Mouse (Mus musculus): Measurements from ENCODE around the gene Mapkbp1.
A peak's percentile ranks its signal among the peaks of the same experiment; 100 is the strongest.

Gene Mapkbp1

DNA sequence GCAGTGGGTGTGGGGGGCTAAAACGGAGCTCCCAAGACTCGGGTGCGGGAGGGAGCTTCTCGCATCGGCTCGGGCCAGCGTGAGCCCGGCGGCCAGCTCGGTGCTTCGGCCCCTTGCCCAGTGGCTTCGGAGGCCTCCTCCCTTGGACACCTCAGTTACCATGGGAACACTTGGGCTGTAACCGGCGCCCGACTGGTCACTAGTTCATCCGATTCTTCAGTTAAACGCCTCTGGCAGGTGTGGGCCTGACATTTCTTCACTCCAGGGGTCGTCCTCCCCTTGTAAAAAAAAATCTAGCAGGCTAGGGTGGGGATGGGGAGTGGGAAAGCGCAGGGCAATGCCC, at the start of gene Mapkbp1:
Gene Mapkbp1 (plus strand): TSS at position 163 of the 343 bp plus-strand sequence.
- no peak for DNase-seq (ENCODE audit: low read depth, low spot score)

DNA sequence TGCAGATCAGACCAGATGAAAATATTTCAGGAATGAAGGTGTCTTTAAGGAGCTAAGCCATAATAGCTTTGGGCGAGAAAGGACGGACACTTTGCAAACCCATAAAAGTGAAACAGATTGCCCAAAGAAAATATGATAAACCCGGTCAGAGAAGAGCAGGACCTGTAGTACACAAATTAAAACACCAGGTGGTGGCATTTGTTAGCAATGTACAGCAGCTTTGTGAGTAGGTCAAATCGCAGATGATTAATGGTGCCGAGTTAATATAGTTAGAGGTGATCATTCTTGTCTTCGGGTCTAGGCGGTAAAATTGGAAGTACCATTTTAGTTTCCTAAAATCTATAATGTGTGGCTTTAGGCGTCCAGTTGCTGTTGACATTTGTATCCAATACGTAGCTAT, 1.9 kb upstream of the Mapkbp1 start:
- peak; percentile 61 for DNase-seq (ENCODE audit: low read depth, low spot score)

DNA sequence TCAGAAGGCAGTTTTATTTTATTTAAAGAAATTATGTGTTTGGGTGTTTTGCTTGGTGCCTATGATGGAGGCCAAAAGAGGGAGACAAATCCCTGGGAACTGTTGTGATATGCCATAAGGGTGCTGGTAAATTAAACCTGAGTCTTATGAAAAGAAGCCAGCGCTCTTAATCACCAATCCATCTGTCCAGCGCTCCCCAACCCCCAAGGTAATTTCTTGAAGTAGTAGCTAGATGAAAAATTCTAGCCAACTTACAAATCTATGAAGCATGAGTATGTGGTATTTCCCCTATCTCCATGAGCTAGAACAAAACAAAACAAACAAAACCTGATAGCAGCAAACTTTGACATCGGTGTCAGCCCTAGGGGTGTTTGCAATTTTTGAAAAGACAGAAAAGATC, 1.2 kb upstream of the Mapkbp1 start:
- no peak for DNase-seq (ENCODE audit: low read depth, low spot score)

DNA sequence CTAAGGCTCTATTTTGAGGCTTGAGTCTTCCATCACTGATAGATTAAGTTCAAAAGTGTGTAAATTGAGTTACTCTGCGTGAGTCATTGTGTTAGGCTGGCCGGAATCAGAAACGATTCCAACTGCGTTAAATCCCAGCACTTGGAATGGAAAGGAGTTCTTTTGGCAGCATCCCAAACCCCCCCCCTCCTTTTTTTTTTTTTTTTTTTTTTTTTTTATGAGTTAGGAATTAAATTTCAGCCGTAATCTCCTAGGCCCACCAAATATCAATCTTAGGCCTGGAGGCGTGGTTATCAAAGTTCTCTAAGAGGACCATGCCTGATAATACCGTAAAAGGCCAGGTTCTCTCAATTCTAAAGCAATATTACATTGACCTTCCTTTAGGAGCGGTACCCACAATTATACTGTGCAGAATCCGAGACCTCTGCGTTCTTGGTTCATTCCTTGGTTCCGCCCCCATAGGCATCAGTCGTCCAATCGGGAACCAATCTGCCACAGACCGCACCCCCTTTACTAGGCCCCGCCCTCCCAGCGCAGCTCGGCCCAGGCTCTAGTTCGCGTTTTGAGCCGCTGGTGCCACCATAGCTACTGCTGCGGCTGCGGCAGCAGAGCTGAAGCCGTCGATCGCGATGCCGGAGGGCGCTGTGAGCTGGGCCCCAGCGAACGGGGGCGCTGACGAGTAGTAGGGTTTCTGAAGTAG, 512 bp upstream of the Mapkbp1 start:
- peak; percentile 98 for DNase-seq (ENCODE audit: low read depth, low spot score)

DNA sequence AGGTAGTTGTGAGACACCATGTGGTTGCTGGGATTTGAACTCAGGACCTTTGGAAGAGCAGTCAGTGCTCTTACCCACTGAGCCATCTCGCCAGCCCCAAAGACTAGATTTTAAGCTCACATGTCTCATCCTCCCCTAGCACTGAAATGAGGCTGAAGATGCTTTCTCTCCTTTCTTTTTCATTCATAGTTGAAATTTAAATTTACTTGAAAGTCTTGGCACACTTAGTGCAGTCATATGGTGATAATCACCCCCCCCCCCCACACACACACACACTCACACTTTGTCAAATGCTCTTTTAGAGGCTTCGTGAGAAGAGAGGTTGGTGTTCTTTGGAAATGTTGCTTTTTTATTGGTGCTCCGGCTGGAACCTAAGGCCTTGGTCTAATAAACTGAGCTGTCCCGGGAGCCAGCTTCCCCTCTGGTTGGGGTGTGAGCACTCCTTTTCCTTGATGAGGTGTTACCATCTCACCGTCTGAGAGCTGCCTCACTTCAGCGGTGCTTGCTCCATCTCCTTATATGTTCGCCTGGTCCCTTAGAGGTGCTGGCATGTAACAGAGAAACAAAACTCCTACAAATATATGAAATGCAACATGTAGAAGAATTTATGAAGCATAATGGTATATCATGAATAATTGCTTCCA, 8.0 kb downstream of the Mapkbp1 start:
- DNase-seq (ENCODE audit: low read depth, low spot score), result no peak

DNA sequence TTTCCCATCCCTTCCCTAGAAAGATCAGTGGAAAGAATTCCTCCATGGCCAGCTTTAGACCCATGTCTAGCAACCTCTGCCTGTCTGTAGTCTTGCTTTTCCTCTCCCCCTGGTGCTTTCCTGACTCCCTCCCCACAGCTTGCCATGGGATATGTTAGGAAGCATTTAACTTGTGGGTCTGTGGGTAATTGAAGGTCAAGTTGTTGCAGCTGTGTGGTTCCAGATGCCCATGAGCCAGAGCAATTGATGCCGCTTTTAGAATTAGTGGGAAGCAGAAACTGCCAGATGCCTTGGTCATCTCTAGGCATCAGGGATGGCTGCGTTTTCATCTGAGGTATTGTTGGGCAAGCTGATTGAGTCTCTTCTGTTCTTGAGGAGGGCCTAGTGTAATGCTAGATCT, 9.1 kb downstream of the Mapkbp1 start:
- DNase-seq (ENCODE audit: low read depth, low spot score), result no peak

DNA sequence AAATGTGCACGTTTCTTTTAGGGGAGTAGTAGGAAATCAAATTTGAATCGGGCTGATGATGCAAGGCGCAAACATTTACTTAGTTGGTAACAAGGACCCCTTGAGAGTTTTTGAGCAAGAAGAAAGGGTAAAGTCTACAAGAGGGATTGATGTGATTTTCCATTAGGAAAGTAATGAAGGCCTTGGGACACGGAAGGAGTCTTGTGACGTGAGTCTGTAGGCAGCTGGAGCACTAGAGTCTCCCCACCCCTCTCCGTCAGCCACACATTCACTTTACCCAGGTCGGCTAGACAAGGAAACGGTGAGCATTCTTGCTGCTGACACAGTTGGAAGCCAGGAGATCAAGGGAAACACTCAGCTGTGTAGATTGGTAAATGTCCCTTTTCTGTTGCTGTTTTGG, 13.4 kb downstream of the Mapkbp1 start:
- DNase-seq (ENCODE audit: low read depth, low spot score), result peak; percentile 80

DNA sequence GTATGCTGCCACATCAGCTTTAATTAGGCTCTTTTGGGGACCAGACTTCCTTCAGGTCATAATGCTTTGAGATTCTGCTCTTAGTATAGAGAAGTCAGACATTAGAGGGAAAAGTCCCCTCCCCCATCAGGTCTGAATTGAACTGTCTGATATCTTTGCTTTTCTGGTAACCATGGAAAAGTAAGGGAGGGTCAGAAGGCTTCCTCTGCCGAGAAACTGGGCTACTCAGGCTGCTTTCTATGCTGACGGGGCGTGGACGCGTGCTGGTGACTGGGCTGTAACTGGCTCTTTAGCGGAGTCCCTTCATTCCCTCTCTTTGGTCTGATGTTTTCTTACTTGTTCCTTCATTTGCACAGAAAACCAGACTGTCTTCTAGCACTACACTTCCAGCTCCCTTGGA, 13.9 kb downstream of the Mapkbp1 start:
- DNase-seq (ENCODE audit: low read depth, low spot score), result peak; percentile 55

DNA sequence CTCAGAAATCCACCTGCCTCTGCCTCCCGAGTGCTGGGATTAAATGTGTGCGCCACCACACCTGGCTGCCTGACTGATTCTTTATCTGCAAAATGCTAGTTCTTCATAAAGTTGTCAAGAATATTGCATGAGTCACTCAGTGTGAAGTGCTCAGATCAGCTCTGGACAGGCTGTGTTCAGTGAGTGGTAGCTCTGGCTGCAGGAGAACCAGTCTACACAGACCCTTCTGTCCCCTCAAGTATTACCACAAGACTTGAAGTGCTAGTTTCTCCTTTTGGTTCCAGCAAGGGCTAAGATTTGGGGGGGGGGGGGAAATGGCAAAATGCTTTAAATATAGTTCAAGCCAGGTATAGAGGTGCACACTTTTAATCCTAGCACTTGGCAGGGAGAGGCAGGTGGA, 14.9 kb downstream of the Mapkbp1 start:
- DNase-seq (ENCODE audit: low read depth, low spot score), result no peak

DNA sequence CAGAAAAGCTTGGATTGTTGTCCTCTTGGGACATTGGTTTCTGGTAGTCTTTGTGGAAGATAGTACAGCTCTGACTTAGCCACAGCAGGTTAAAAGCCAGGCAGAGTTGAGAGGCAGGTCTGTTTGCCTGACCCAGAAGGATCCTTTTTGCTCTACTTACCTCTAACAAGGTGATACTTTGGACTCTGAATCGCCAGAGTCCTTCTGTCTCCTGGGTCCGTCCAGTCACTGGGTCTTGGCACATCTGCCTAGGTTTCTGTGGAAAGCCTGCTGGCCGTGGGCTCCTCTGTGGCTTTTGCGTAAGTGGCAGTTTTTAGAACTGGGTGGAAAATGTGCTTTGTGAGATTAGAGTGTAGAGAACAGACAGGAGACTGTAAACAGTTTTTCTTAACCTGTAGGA, 16.5 kb downstream of the Mapkbp1 start:
- no peak for DNase-seq (ENCODE audit: low read depth, low spot score)

DNA sequence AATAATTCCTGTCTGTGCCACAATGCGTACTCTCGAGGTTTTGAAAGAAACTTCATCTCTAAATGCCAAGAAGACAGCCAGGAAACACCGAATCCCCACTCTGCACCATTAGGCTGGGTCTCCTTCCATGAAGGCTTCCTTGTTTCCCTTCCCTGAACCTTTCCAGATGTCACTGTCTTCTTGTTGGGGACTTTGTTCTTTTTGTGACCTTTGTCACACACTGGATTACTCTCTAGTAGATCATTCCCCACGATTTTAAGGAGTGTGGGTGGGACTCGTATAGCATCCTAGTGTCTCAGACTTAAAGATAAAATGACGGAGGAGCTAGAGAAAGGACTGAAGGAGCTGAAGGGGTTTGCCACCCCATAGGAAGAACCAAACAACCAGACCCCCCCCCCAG, 18.4 kb downstream of the Mapkbp1 start:
- DNase-seq (ENCODE audit: low read depth, low spot score), result no peak

DNA sequence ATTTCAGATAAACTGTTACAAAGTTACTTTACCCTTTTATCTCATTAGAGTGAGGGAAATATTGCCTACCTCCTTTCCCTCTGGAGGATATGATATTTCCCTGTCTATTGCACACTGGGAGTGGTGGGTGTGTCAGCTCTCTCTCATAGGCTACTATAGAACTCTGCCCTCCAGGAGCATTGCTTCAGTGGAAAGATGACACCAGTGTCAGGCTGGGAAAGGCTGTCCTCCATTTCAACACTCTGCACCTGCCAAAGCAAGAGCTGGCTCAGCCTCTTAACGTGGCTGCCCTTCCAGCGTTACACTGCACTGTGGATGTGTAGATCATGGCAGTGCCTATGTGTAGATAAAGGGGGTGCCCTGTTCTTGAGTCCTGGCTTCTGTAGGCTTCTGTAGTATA, 19.9 kb downstream of the Mapkbp1 start:
- DNase-seq (ENCODE audit: low read depth, low spot score), result no peak

DNA sequence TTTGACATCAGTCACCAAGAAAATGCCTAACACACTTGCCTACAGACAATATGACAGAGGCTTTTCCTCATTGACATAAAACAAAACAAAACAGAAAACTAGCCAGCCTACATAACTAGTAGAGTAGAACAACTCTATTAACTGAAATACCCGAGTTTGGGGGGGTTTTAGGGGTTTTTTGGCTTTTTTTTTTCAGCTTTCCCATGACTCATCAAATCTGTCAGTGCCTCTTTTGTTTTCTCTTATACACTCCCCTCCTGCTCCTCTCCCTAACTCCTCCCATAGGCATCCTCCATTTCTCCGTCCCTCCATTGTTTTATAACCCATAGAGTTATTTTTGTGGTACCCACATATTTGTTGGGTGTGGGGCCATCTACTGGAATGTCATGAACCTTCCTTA, 21.0 kb downstream of the Mapkbp1 start:
- no peak for DNase-seq (ENCODE audit: low read depth, low spot score)

DNA sequence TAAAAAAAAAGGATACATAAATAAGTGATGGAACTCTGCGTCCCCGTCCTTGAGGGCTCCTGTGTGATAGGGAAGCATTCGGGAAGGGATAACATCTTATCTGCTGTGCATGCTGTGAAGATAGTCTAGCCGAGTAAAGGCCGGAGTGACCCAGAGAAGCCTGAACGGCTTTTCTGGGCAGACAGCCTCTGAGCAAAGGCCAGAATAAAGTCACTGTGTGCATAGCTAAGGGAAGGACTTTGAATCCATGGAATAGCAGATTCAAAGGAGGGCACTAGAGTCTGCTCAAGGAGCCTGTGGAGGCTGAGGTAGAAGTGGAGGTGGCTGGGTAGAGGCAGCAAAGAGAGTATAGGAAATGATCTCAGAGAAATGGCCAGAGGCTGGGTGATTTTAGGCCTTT, 22.3 kb downstream of the Mapkbp1 start:
- no peak for DNase-seq (ENCODE audit: low read depth, low spot score)

DNA sequence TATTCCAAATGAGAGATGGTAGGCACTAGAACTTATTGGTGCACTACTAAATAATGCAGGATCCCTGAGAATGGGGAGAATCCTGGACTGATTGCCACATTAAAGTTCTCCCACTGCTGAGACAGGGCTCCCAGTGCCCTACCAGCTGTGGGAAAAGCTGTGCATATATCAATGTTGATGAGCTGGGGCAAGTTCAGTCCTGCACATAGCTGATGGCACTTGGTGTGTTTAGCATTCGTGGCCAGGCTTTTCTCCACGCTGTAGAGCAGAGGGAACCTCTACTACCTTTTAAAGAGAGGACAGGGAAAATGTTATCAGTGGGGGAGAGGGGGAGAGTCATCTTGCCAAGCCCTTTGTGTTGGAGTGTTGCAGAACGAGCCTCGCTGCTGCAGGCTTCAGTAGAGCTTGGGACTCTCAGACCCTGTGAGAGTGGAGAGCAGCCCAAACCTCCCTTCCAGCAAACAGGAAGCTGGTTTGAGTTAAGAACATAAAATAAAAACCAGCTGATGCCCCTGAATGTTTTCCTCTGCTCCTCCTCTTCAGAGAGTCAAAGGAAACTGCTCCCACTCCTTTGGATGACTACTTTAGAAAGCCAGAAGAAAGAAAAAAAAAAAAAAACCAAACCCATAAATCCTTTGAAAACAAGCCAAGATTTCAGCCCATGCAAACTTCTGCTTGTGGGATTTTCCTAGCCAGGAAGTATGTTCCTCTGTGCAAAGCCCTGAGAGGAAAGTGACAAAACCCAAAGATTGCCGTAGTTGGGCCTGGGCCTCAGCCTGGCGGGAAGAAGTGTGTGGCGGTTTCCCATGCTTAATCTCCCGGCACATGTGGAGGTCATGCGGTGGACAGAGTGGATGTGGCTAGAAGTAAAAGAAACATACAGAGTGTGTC, 23.1 kb downstream of the Mapkbp1 start:
- DNase-seq (ENCODE audit: low read depth, low spot score), result no peak

DNA sequence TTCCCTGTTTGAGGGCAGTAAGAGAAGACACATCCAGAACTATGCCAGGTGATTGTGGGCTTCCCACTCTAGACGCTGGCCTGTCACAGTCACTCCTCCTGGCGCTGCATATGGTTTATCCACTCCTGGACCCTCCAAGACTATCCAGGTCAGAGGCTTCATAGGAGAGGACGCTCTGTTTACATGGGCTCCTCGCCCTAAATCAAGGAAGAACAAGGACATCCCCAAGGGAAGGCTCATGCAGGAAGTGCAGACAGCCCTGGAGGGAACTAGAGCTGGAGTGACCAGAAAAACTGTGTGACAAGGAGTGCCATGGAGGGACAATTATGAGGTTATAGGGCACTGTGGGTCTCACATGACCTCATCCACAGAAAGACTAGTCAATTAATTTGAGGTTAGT, 24.9 kb downstream of the Mapkbp1 start:
- no peak for DNase-seq (ENCODE audit: low read depth, low spot score)

DNA sequence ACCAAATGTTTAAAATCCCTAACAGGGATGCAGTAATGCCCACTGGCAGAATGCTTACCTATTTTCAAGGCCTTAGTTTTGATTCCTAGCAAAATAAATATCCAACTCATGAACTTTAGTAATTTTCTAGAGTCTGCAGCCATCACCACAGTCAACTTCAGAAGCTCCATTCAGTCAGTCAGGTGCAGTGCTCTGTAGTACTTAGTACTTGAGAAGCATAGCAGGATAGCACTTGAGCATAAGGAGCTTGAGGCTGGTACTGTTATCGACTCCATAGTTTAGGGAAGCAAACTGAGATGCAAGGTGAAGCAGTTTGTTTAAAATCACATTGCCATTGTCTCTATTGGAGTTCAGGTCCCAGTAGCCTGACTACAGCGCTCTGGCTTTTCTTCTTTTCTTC, 27.2 kb downstream of the Mapkbp1 start:
- no peak for DNase-seq (ENCODE audit: low read depth, low spot score)

DNA sequence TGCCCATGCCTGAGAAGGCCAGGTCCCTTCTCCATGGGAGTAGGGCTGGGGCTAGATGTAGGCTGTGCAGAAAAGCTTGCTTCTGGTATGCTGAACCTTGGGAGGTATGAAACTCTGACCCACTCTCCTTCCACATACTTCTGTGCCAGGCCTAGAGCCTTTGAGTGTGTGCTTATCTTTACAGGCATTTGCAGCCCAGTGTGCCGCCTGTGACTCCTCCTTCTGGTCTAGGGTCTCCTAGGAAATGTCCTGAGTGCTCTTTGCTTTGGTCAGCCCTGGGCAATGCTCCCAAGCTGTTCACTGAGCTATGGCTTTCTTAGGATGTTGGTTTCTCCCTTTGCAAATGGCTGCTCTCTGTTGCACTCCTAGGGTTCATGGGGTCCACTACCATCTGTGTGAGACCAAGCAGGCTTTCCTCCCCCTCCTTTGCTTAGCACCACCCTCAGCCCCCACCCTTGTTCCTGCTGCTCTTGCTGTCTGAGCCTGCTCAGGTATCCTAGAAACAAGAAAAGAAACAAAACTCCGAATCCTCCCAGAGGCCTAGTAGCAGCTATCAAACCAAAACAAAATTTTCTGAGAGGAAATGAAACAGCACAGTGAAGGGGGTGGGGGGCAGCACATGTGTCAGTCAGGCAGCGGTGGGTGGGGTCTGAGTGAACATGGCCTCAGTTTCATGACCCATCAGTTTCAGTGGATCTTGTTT, 28.5 kb downstream of the Mapkbp1 start:
- no peak for DNase-seq (ENCODE audit: low read depth, low spot score)

DNA sequence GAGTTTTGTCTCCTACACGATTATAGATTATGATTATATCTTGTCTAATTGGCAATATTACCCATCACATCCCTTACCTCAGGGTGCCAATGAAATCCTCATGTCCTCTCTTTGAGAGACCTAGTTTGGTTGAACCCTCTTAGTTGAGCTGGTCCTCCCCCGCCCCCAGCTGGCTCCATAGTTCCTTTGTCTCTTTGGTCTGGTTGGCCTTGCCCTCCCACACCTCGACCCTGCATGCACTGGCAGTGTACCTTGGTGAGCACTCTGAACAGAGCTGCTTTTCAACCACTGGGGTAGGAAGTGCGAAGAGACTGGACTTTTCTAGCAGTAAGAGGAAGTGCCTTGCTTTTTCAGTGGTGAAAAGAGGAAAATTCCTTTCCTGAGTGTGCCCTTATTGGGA, 29.5 kb downstream of the Mapkbp1 start:
- DNase-seq (ENCODE audit: low read depth, low spot score), result no peak

DNA sequence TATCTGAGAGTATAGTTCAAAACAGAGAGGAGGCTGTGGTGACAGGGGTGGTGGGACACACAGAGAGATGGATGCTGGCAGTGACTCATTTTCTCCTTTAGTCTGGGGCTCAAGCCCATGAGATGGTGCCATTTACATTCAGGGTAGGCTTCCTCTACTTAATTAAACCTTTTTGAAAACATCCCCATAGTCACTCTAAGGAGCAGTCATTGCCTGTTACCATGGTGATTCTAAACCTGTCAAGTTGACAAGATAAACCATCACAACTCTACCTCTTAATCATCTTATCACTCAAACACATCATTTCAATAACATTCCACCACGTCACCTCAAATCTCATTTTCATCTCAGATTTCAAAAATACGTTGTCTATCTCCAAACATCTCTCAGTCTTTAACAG, 31.5 kb downstream of the Mapkbp1 start:
- DNase-seq (ENCODE audit: low read depth, low spot score), result no peak

DNA sequence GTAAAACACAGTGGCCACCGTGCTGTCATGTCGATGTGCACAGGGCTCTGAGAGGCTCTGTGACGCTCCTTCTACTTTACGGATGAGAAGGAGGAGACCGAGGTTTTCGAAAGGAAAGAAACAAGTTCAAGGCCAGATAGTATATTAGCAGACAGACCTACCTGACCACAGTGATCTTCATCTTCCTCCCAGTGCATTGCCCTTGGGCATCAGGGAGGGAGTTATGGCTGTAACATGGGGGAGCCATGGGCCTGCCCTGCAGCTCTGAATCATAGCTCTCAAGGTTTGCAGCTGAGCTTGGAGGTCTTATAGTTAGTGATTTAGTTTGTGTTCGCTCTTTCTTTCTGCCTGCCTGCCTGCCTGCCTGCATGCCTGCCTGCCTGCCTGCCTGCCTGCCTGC, 34.2 kb downstream of the Mapkbp1 start:
- no peak for DNase-seq (ENCODE audit: low read depth, low spot score)

DNA sequence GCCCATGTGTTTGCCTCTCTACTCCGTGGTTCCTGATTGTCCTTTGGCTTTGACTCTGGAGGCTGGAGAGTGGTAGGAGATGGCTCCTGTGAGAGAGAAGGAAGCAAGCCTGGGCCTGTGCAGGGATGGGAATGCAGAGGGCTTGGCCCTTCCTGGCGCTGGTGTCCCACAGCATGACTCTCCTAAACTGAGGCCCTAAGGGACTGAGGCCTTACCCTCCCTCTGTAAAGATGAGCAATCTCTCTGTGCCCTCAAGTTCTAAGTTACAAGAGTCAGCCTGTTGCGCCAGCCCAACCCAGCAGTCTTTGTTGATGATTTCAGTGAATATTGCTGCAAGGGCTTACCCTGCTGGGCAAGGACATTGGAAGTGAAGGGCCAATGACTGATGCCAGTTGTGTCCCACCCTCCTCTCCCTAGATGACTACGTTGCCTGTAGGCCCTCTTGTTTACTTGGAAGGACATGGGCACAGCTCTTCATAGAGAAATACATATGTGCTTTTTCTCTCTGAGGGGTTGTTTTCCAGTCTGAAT, 35.2 kb downstream of the Mapkbp1 start:
- DNase-seq (ENCODE audit: low read depth, low spot score), result no peak
